Mouse (Mus musculus) liver, adult 2 months (tissue): ENCODE data around the gene Nsun7.

Experiments used
- CTCF ChIP-seq: fragments of 200-500 bp; IDR thresholded peaks from 2 replicates; pipeline ENCODE4 v1.5.1; 2011; ENCODE audit warnings: low read depth, low read length, control low read depth
- POLR2A ChIP-seq: fragments of 200-500 bp; IDR thresholded peaks from 2 replicates; pipeline ENCODE4 v1.6.1; 2011; ENCODE audit warnings: low read length, control low read depth; ENCODE audit not compliant: insufficient read depth; ENCODE audit errors: extremely low read depth

DNA sequence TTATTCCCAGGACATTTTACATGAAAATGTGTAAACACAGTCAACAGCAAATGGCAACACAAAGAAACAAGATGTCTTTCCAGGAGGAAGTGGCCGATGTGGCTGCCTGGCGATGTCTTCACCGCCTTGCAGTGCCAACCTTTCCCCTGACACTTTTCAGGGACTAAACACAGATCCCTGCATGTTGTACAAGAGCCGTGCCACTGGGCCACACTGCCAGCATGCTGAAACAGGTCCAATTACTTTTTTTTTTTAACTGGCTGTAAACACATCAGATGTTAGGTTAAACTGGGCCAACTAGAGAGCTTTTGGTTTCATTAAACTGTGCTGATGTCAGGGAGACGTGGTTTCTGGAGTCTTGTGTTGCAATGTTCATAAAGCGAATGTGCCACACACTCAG, 39.2 kb downstream of the Nsun7 start:
- TF ChIP-seq POLR2A = no peak
- no peak for TF ChIP-seq CTCF
